Mouse (Mus musculus) liver, embryonic 15.5 days (tissue): ENCODE data around the gene Etv3. TPM values are rescaled to one million over a fixed set of nuclear protein-coding genes. Genes with fewer than 3 reads are reported as not detected.

Experiments
- ATAC-seq: fragments of 200-750 bp; cut with Nextera tagmentation; 2 replicates; pipeline ENCODE4 v1.8.0; 2017; ENCODE audit warnings: moderate number of reproducible peaks, mild to moderate bottlenecking, moderate library complexity; ENCODE audit not compliant: insufficient read depth
- H3K27ac ChIP-seq: fragments of 300-500 bp; sonication (generic); replicated peaks from 2 replicates; pipeline ENCODE4 v1.5.1; 2015; ENCODE audit warnings: mild to moderate bottlenecking, inconsistent platforms
- H3K27me3 ChIP-seq: fragments of 300-500 bp; sonication (generic); 2 replicates; pipeline ENCODE4 v1.6.1; 2015; ENCODE audit warnings: mild to moderate bottlenecking, inconsistent platforms
- H3K36me3 ChIP-seq: fragments of 300-500 bp; sonication (generic); replicated peaks from 2 replicates; pipeline ENCODE4 v1.6.1; 2015; ENCODE audit warnings: moderate library complexity, mild to moderate bottlenecking, inconsistent platforms
- H3K4me1 ChIP-seq: fragments of 300-500 bp; sonication (generic); replicated peaks from 2 replicates; pipeline ENCODE4 v1.6.1; 2015; ENCODE audit warnings: inconsistent platforms
- H3K4me2 ChIP-seq: fragments of 300-500 bp; sonication (generic); 2 replicates; pipeline ENCODE4 v1.6.1; 2015; ENCODE audit warnings: moderate library complexity, mild to moderate bottlenecking, inconsistent platforms
- H3K4me3 ChIP-seq: fragments of 300-500 bp; sonication (generic); replicated peaks from 2 replicates; pipeline ENCODE4 v1.5.1; 2015; ENCODE audit warnings: mild to moderate bottlenecking, inconsistent platforms
- H3K9ac ChIP-seq: fragments of 300-500 bp; sonication (generic); 2 replicates; pipeline ENCODE4 v1.6.1; 2015; ENCODE audit warnings: moderate library complexity, mild to moderate bottlenecking, inconsistent platforms
- H3K9me3 ChIP-seq: fragments of 300-500 bp; sonication (generic); replicated peaks from 2 replicates; pipeline ENCODE4 v1.6.1; 2016; ENCODE audit warnings: inconsistent platforms
- WGBS: fragments of 180-500 bp; shearing (Covaris S2); methylation state at CpG from one replicate; pipeline ENCODE4 v1.1.7; 2015; ENCODE audit warnings: mixed read lengths; ENCODE audit not compliant: insufficient replicate concordance; 5-methylcytosine and 5-hydroxymethylcytosine counted together
- polyA plus RNA-seq: library from polyadenylated mRNA; unstranded; fragments of >200 nt; fragmentation: Nextera tagmentation; extraction: Ambion mirVana; gene quantifications from 2 replicates; pipeline ENCODE4 v1.2.1, GENCODE M21; 2015

Etv3 gene
- polyA plus RNA-seq, 1 experiment from 2014 or later, result 3.0 TPM

DNA sequence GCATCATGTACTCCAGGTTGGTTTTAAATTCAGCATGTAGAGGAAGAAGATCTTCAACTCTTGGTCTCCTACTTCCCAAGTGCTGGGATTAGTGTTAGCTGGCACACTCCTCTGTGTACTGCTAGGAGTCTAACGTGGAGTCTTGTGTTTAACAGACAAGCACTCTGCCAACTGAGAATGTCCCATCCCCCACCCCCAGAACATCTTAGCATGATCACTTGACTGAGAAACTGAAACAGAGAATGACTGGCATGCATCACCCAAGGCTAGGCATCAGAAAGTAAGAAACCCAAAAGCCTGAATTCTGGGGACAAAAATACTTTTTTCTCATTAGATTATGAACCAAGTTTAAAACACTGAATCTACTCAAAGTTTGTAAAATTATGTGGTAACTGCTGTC is 3.4 kb upstream of the Etv3 start:
- Histone ChIP-seq H3K9me3 (no peaks in the 10 kb centered on the region), H3K36me3 (no peaks in the 10 kb centered on the region), H3K4me2 (no peak overlapping the region), H3K27me3 (no peaks in the 10 kb centered on the region), H3K4me1 (peaks cover 20% of the 10 kb centered on the region), H3K9ac (no peak overlapping the region), H3K27ac (no peak overlapping the region), H3K4me3 (no peak overlapping the region)
- no peak for ATAC-seq
- 40% methylated on average over 1 of the region's 1 CpGs for WGBS

- ATAC-seq, result no peak
- H3K4me2 ChIP-seq, result no peak overlapping the region
These were observed 1.5 kb upstream of the Etv3 start for GRCm38 (mm10) chr3:87523701-87524100.

GRCm38 (mm10) chr3:87525837-87526570 is 797 bp downstream of the Etv3 start:
- Histone ChIP-seq H3K27me3 (no peaks in the 10 kb centered on the region), H3K4me3 (peak overlapping the region; percentile 86), H3K4me1 (peaks cover 28% of the 10 kb centered on the region), H3K4me2 (peak overlapping the region; percentile 86), H3K27ac (peak overlapping the region; percentile 72), H3K9me3 (no peaks in the 10 kb centered on the region), H3K36me3 (peaks cover 31% of the 10 kb centered on the region), H3K9ac (peak overlapping the region; percentile 86)
- 5% methylated on average over 27 of the region's 27 CpGs for WGBS
- peak; percentile 52 for ATAC-seq

More at GRCm38 (mm10) chr3:87523701-87524100, 1.5 kb upstream of the Etv3 start:
- no peak overlapping the region for H3K27ac ChIP-seq
- peaks cover 8% of the 10 kb centered on the region for H3K36me3 ChIP-seq
- H3K4me1 ChIP-seq, result peaks cover 28% of the 10 kb centered on the region
- no peak overlapping the region for H3K4me3 ChIP-seq
- H3K9me3 ChIP-seq, result no peaks in the 10 kb centered on the region
- H3K9ac ChIP-seq, result no peak overlapping the region
- 72% methylated on average over 9 of the region's 9 CpGs for WGBS
- no peaks in the 10 kb centered on the region for H3K27me3 ChIP-seq

DNA sequence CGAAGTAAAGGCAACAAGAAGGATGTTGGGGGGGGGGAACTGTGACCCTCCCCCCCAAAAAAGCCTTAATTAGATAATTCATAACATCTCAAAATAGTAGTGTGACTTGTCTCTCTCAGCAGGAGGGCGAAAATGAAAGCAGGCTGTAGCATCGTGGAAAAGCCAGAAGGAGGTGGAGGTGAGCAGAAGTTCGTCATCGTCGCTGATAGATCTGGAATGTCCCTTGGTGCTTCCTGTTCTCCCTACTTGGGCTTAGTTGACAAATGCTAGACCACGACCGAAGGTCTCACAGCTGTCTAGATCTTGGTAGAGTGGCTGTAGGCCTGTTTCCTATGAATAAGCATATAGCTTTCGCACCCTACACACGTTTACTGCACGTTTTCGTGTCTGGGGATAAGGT is 1.9 kb downstream of the Etv3 start:
- no peak overlapping the region for H3K4me2 ChIP-seq
- H3K36me3 ChIP-seq, result peaks cover 38% of the 10 kb centered on the region
- no peak overlapping the region for H3K4me3 ChIP-seq

GRCm38 (mm10) chr3:87528021-87528420 is 2.8 kb downstream of the Etv3 start:
- ATAC-seq, result no peak
- Histone ChIP-seq H3K27ac (no peak overlapping the region), H3K27me3 (no peaks in the 10 kb centered on the region), H3K4me2 (no peak overlapping the region), H3K4me1 (peaks cover 28% of the 10 kb centered on the region), H3K9me3 (no peaks in the 10 kb centered on the region), H3K4me3 (no peak overlapping the region), H3K36me3 (peaks cover 46% of the 10 kb centered on the region), H3K9ac (no peak overlapping the region)
- 61% methylated on average over 8 of the region's 8 CpGs for WGBS

More for the DNA sequence above, 1.9 kb downstream of the Etv3 start:
- Histone ChIP-seq H3K27me3 (no peaks in the 10 kb centered on the region), H3K9me3 (no peaks in the 10 kb centered on the region), H3K9ac (no peak overlapping the region), H3K4me1 (peaks cover 28% of the 10 kb centered on the region), H3K27ac (no peak overlapping the region)
- no peak for ATAC-seq
- WGBS, result 67% methylated on average over 12 of the region's 12 CpGs

DNA sequence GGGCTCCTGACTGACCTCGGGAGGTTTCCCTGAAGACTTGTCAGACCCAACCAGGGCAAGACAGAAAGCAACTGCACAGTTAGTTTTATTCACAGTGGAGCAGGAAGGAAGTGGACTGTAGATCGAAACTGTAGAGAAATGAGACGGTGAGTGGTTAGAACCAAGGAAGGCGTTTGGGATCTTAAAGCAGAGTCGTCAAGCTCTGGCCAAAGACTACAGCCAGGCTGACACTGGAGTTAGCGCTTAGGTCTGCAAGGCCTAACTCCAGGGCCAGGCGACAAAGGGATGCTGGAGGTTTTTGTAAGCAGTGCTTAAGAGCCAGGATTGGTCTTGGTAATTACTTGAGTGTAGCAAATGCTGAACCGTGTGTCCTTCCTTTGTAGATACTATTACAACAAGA is 3.6 kb downstream of the Etv3 start:
- H3K36me3 ChIP-seq, result peaks cover 53% of the 10 kb centered on the region
- no peaks in the 10 kb centered on the region for H3K27me3 ChIP-seq
- H3K4me2 ChIP-seq, result no peak overlapping the region
- no peak overlapping the region for H3K9ac ChIP-seq
- H3K4me1 ChIP-seq, result peaks cover 28% of the 10 kb centered on the region
- H3K27ac ChIP-seq, result no peak overlapping the region
- no peak for ATAC-seq
- 59% methylated on average over 8 of the region's 8 CpGs for WGBS
- no peak overlapping the region for H3K4me3 ChIP-seq
- no peaks in the 10 kb centered on the region for H3K9me3 ChIP-seq

GRCm38 (mm10) chr3:87529568-87529967 is 4.4 kb downstream of the Etv3 start:
- Histone ChIP-seq H3K4me1 (peaks cover 28% of the 10 kb centered on the region), H3K36me3 (peaks cover 61% of the 10 kb centered on the region)

DNA sequence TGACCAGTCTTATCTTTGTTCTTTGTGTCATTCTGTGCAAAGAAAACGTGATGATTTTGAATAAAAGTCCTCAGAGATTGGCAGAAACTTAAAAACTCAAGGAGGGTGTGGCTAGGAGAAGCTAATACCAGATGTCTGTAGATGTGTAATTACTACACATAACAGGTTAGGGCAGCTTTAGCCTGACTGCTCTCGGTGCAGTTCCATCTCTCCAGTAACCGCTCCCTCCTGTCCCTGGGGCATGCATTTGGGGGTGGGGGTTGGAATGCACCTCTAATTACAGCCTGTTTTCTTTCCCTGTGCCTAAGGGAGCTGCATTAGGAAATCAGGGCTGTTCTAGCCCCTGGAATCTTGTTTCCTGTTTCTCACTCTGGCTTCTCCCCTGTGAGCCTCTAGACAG is 5.0 kb downstream of the Etv3 start:
- H3K4me3 ChIP-seq, result no peak overlapping the region
- no peak overlapping the region for H3K9ac ChIP-seq
- H3K4me2 ChIP-seq, result no peak overlapping the region
- H3K36me3 ChIP-seq, result peaks cover 67% of the 10 kb centered on the region
- no peak overlapping the region for H3K27ac ChIP-seq
- no peak for ATAC-seq
- H3K4me1 ChIP-seq, result peaks cover 22% of the 10 kb centered on the region
- no peaks in the 10 kb centered on the region for H3K27me3 ChIP-seq
- 79% methylated on average over 3 of the region's 3 CpGs for WGBS
- no peaks in the 10 kb centered on the region for H3K9me3 ChIP-seq

More at GRCm38 (mm10) chr3:87529568-87529967, 4.4 kb downstream of the Etv3 start:
- Histone ChIP-seq H3K4me3 (no peak overlapping the region), H3K9me3 (no peaks in the 10 kb centered on the region), H3K9ac (no peak overlapping the region), H3K27ac (no peak overlapping the region), H3K4me2 (no peak overlapping the region), H3K27me3 (no peaks in the 10 kb centered on the region)
- ATAC-seq, result no peak
- WGBS, result 31% methylated on average over 11 of the region's 11 CpGs

DNA sequence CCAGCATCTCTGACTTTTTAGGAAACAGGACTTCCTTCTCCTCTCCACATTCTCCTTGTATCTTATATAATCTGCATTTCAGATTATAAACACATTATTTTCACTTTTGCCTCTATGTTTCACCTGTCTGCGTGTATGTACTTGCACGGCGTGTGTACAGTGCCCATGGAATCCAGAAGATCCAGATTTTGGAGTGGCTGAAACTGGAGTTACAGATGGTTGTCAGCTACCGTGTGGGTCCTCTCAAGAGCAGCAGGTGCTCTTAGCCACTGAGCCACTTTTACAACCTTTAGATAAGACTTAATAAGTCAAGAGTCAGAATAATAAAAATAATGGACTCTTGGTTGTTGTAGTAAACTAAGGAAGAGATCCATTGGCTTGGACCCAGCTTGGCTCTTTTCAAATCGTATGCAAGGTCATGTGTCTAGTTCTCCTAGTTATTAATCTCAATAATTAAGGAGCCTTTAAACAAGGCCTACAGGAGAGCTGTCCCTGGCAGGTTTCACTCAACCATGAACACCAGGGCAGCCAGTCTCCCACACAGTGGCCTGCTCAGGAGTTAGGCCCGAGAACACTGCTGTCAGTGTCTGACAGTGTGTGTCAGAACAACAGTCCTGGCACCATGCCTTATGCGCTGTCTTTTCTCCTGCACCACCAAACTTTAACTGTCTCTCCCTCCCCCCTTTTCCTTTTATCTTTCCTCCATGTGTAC is 8.6 kb downstream of the Etv3 start:
- Histone ChIP-seq H3K27me3 (no peaks in the 10 kb centered on the region), H3K4me3 (no peak overlapping the region), H3K4me2 (no peak overlapping the region), H3K4me1 (peaks cover 12% of the 10 kb centered on the region; the same call in 1 of the 2 replicates), H3K36me3 (peaks cover 79% of the 10 kb centered on the region), H3K9me3 (no peaks in the 10 kb centered on the region), H3K9ac (no peak overlapping the region), H3K27ac (no peak overlapping the region)
- ATAC-seq, result no peak
- 80% methylated on average over 7 of the region's 7 CpGs for WGBS

DNA sequence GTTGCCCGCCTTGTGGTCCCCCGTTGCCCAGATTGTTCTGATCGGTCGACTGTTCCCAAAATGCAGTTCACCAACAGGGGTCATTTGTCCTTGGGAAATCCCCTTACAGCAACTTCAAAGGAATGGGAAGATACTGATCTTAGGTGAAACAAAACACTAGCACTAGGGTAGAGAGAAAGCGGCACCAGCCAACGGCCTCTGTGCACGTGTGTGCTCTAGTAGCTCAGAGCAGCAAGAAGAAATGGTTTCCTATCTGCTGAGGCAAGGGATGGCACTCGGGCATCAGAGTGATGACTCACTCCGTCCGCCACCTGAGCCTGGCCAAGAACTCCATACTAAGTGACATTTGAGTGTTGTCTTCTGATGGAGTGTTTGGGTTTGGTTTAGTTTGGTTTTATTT is 12.8 kb downstream of the Etv3 start:
- Histone ChIP-seq H3K4me1 (peaks cover 38% of the 10 kb centered on the region), H3K4me2 (no peak overlapping the region), H3K27me3 (no peaks in the 10 kb centered on the region), H3K36me3 (peaks cover 42% of the 10 kb centered on the region), H3K9ac (no peak overlapping the region), H3K27ac (no peak overlapping the region), H3K9me3 (no peaks in the 10 kb centered on the region), H3K4me3 (no peak overlapping the region)
- 79% methylated on average over 10 of the region's 10 CpGs for WGBS
- no peak for ATAC-seq

- H3K9ac ChIP-seq, result no peak overlapping the region
- 61% methylated on average over 11 of the region's 11 CpGs for WGBS
- ATAC-seq, result peak; percentile 50; the same call in 1 of the 2 replicates
- H3K27ac ChIP-seq, result peak overlapping the region; percentile 19; the same call in 1 of the 2 replicates
- peaks cover 38% of the 10 kb centered on the region for H3K4me1 ChIP-seq
- H3K4me3 ChIP-seq, result no peak overlapping the region
- H3K9me3 ChIP-seq, result no peaks in the 10 kb centered on the region
- peaks cover 21% of the 10 kb centered on the region for H3K36me3 ChIP-seq
- H3K27me3 ChIP-seq, result no peaks in the 10 kb centered on the region
- no peak overlapping the region for H3K4me2 ChIP-seq
These were observed 14.9 kb downstream of the Etv3 start for GRCm38 (mm10) chr3:87540028-87540675.
